ENCODE assay signal across 12 mouse cellular contexts in the genomic region with DNA sequence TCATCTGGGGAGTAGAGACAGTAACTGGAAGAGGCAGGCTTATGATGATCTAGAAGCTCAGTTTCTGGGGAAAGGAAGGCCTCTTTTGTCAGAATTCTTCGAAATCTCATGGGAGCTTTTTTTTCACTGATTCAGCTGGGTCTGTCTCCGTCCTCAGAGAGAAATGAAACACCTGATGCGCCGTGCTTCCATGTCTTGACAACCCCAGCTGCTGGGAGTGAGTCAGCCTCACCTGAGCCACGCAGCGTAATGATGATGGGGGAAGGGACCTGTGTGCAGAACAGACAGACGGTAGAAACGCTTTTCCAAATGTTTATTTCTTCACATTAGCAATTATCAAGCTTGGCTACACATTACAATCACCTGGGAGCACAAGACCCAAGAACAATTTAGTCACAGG. TPM values are rescaled to one million over a fixed set of nuclear protein-coding genes. Genes with fewer than 3 reads are reported as not detected.
DNase-seq lines count a peak whose midpoint lies in the region; ATAC-seq and TF ChIP-seq lines count a peak whose summit lies in the region.
"Had no signal": no experiment of that assay in that cellular context is flagged by ENCODE, and none has a peak within 500 bp of the region (broad histone marks: within the 10 kb centered on the region; RNA-seq: fewer than 3 reads in every experiment).

No protein-coding gene starts in this region.

- no peak for ATAC-seq in heart, postnatal 0 days (ENCODE audit: insufficient read depth, low read depth)
- ATAC-seq in midbrain, embryonic 15.5 days (replicated peaks), result peak; percentile 56
- ATAC-seq in midbrain, embryonic 14.5 days (ENCODE audit: low FRiP score, low TSS enrichment), result no peak
- ATAC-seq in intestine, embryonic 14.5 days (replicated peaks; ENCODE audit: low FRiP score, low TSS enrichment, low read depth), result no peak
- ATAC-seq in stomach, embryonic 16.5 days (ENCODE audit: insufficient read depth, low FRiP score), result no peak

- H3K36me3 ChIP-seq in heart, postnatal 0 days (replicated peaks; ENCODE audit: control insufficient read depth, insufficient read depth, low read length), result no peaks in the 10 kb centered on the region
- no peaks in the 10 kb centered on the region for H3K36me3 ChIP-seq in midbrain, embryonic 15.5 days (replicated peaks)
- no peaks in the 10 kb centered on the region for H3K36me3 ChIP-seq in midbrain, embryonic 14.5 days (ENCODE audit: control insufficient read depth, insufficient read depth, low read length)
- no peaks in the 10 kb centered on the region for H3K36me3 ChIP-seq in intestine, embryonic 14.5 days (ENCODE audit: control insufficient read depth, insufficient read depth, low read length)
- no peaks in the 10 kb centered on the region for H3K36me3 ChIP-seq in stomach, embryonic 16.5 days (ENCODE audit: control insufficient read depth, insufficient read depth, low read length)
- H3K36me3 ChIP-seq: G1E; midbrain, embryonic 13.5 days had no signal

- TF ChIP-seq CTCF in heart, postnatal 0 days (IDR thresholded peaks at IDR 0.05; ENCODE audit: low read depth), result no peak

- no peak overlapping the region for H3K9ac ChIP-seq in heart, postnatal 0 days (replicated peaks; ENCODE audit: low read depth, low read length)
- no peak overlapping the region for H3K9ac ChIP-seq in midbrain, embryonic 15.5 days
- H3K9ac ChIP-seq in midbrain, embryonic 14.5 days (replicated peaks; ENCODE audit: low read length), result no peak overlapping the region
- H3K9ac ChIP-seq in intestine, embryonic 14.5 days (ENCODE audit: low read length), result no peak overlapping the region
- no peak overlapping the region for H3K9ac ChIP-seq in stomach, embryonic 16.5 days (ENCODE audit: low read length)
- H3K9ac ChIP-seq: midbrain, embryonic 13.5 days had no signal

- no peak overlapping the region for H3K4me3 ChIP-seq in heart, postnatal 0 days (ENCODE audit: low read depth, low read length)
- no peak overlapping the region for H3K4me3 ChIP-seq in midbrain, embryonic 15.5 days
- no peak overlapping the region for H3K4me3 ChIP-seq in midbrain, embryonic 14.5 days (replicated peaks; ENCODE audit: low read depth, low read length)
- no peak overlapping the region for H3K4me3 ChIP-seq in intestine, embryonic 14.5 days (ENCODE audit: low read depth, low read length)
- no peak overlapping the region for H3K4me3 ChIP-seq in stomach, embryonic 16.5 days (replicated peaks; ENCODE audit: low read length)
- H3K4me3 ChIP-seq: gastrocnemius, adult 2 months; midbrain, embryonic 13.5 days had no signal

- no peak overlapping the region for H3K4me2 ChIP-seq in heart, postnatal 0 days (ENCODE audit: low read depth, low read length)
- no peak overlapping the region for H3K4me2 ChIP-seq in midbrain, embryonic 15.5 days
- H3K4me2 ChIP-seq in midbrain, embryonic 14.5 days (ENCODE audit: low read length), result no peak overlapping the region
- H3K4me2 ChIP-seq in intestine, embryonic 14.5 days (ENCODE audit: low read length), result no peak overlapping the region
- H3K4me2 ChIP-seq in stomach, embryonic 16.5 days (ENCODE audit: low read depth, low read length), result no peak overlapping the region
- H3K4me2 ChIP-seq: midbrain, embryonic 13.5 days had no signal

- H3K4me1 ChIP-seq in heart, postnatal 0 days (ENCODE audit: control insufficient read depth, insufficient read depth), result peaks cover 27% of the 10 kb centered on the region
- H3K4me1 ChIP-seq in midbrain, embryonic 15.5 days, result no peaks in the 10 kb centered on the region
- no peaks in the 10 kb centered on the region for H3K4me1 ChIP-seq in midbrain, embryonic 14.5 days (ENCODE audit: control insufficient read depth, insufficient read depth, low read length)
- no peaks in the 10 kb centered on the region for H3K4me1 ChIP-seq in intestine, embryonic 14.5 days (replicated peaks; ENCODE audit: control insufficient read depth, insufficient read depth, low read length)
- H3K4me1 ChIP-seq in stomach, embryonic 16.5 days (ENCODE audit: control insufficient read depth, insufficient read depth, low read length), result peaks cover 18% of the 10 kb centered on the region
- H3K4me1 ChIP-seq: midbrain, embryonic 13.5 days had no signal

- H3K27ac ChIP-seq in heart, postnatal 0 days (ENCODE audit: low read depth), result peak overlapping the region; percentile 76; the same call in 1 of the 2 replicates
- no peak overlapping the region for H3K27ac ChIP-seq in midbrain, embryonic 15.5 days
- no peak overlapping the region for H3K27ac ChIP-seq in midbrain, embryonic 14.5 days (replicated peaks; ENCODE audit: low read depth, low read length)
- H3K27ac ChIP-seq in intestine, embryonic 14.5 days (ENCODE audit: low read depth), result peak overlapping the region; percentile 22
- H3K27ac ChIP-seq in stomach, embryonic 16.5 days (ENCODE audit: low read length), result peak overlapping the region; percentile 73
- H3K27ac ChIP-seq: midbrain, embryonic 13.5 days had no signal

- WGBS in heart, postnatal 0 days, result 75% methylated on average over 8 of the region's 8 CpGs
- WGBS in midbrain, embryonic 15.5 days, result 77% methylated on average over 8 of the region's 8 CpGs
- 82% methylated on average over 8 of the region's 8 CpGs for WGBS in midbrain, embryonic 14.5 days
- WGBS in intestine, embryonic 14.5 days, result 45% methylated on average over 8 of the region's 8 CpGs
- WGBS in stomach, embryonic 16.5 days, result 47% methylated on average over 8 of the region's 8 CpGs

- H3K9me3 ChIP-seq in heart, postnatal 0 days (replicated peaks; ENCODE audit: control insufficient read depth, low read length), result no peaks in the 10 kb centered on the region
- H3K9me3 ChIP-seq in midbrain, embryonic 15.5 days, result no peaks in the 10 kb centered on the region
- H3K9me3 ChIP-seq in midbrain, embryonic 14.5 days (ENCODE audit: control insufficient read depth, low read length), result no peaks in the 10 kb centered on the region
- H3K9me3 ChIP-seq in intestine, embryonic 14.5 days (ENCODE audit: control insufficient read depth, low read length), result no peaks in the 10 kb centered on the region
- H3K9me3 ChIP-seq in stomach, embryonic 16.5 days (replicated peaks; ENCODE audit: control insufficient read depth, low read length), result no peaks in the 10 kb centered on the region
- H3K9me3 ChIP-seq: G1E; midbrain, embryonic 13.5 days had no signal

- H3K27me3 ChIP-seq in heart, postnatal 0 days (ENCODE audit: control insufficient read depth, insufficient read depth, low read length), result no peaks in the 10 kb centered on the region
- H3K27me3 ChIP-seq in midbrain, embryonic 15.5 days (replicated peaks), result no peaks in the 10 kb centered on the region
- no peaks in the 10 kb centered on the region for H3K27me3 ChIP-seq in midbrain, embryonic 14.5 days (ENCODE audit: control insufficient read depth, insufficient read depth, low read length)
- no peaks in the 10 kb centered on the region for H3K27me3 ChIP-seq in intestine, embryonic 14.5 days (replicated peaks; ENCODE audit: control insufficient read depth, insufficient read depth, low read length)
- H3K27me3 ChIP-seq in stomach, embryonic 16.5 days (ENCODE audit: control insufficient read depth, insufficient read depth, low read length), result no peaks in the 10 kb centered on the region
- H3K27me3 ChIP-seq: midbrain, embryonic 13.5 days had no signal

- no peak for TF ChIP-seq EP300 in heart, postnatal 0 days (IDR thresholded peaks at IDR 0.05; ENCODE audit: low read depth)

- DNase-seq in heart, postnatal 0 days (ENCODE audit: low spot score), result no peak
- no peak for DNase-seq in heart, postnatal 4 days
- DNase-seq in midbrain, embryonic 14.5 days, result no peak
- DNase-seq in intestine, embryonic 14.5 days (ENCODE audit: low spot score), result no peak
- no peak for DNase-seq in ovary, postnatal 14 days (ENCODE audit: low spot score)
- DNase-seq: cerebellum, adult 2 months; right cerebral cortex, postnatal 14 days had no signal

RNA-seq across cellular contexts. Expression of gene Nabp1, which starts 31.6 kb away (rescaled TPM):
- total RNA-seq in heart, postnatal 0 days (2014; rRNA removed; ENCODE audit: low replicate concordance), result 28.9 and 38.3 TPM in 2 replicates
- polyA plus RNA-seq in heart, postnatal 0 days (2015; fragmentation: Nextera tagmentation; extraction: Ambion mirVana), result 26.6 and 28.1 TPM in 2 replicates
- total RNA-seq in heart, postnatal 4 days (2021), result 10 to 100 TPM; 23.0 to 26.1 TPM
- polyA plus RNA-seq in midbrain, embryonic 15.5 days (2015; fragmentation: Nextera tagmentation; extraction: Ambion mirVana), result 8.9 and 9.2 TPM in 2 replicates
- polyA plus RNA-seq in midbrain, embryonic 14.5 days (2014; fragmentation: Nextera tagmentation; extraction: Ambion mirVana), result 8.1 and 11.3 TPM in 2 replicates
- 11.4 and 12.6 TPM in 2 replicates for polyA plus RNA-seq in intestine, embryonic 14.5 days (2014; fragmentation: Nextera tagmentation; extraction: Ambion mirVana)
- polyA plus RNA-seq in stomach, embryonic 16.5 days (2015; fragmentation: Nextera tagmentation; extraction: Ambion mirVana), result 23.0 and 24.3 TPM in 2 replicates

Comparison
In these comparisons a context has a peak if more than half of its experiments do, and no peak if none do; other contexts are left out.
1. H3K27ac ChIP-seq: peak in heart, postnatal 0 days (single experiment), intestine, embryonic 14.5 days (single experiment) and stomach, embryonic 16.5 days (single experiment); none in midbrain, embryonic 15.5 days (single experiment) and midbrain, embryonic 14.5 days (single experiment).